Mouse (Mus musculus) midbrain, embryonic 10.5 days (tissue): ENCODE data around the gene Hinfp. TPM values are rescaled to one million over a fixed set of nuclear protein-coding genes. Genes with fewer than 3 reads are reported as not detected.
A peak's percentile ranks its signal among the peaks of the same experiment; 100 is the strongest.
"Not testable (repeated sequence)": the region's sequence is repeated elsewhere in the genome, so short reads cannot be mapped to it uniquely, and the experiment has no call there.

Experiments used
- DNase-seq: peaks from one replicate; pipeline ENCODE4 v3.0.0-alpha.2; 2017; ENCODE audit warnings: low spot score
- H3K27ac ChIP-seq: fragments of 300-500 bp; sonication (generic); replicated peaks from 2 replicates; pipeline ENCODE4 v1.5.1; 2016; ENCODE audit warnings: mild to moderate bottlenecking
- H3K27me3 ChIP-seq: fragments of 300-500 bp; sonication (generic); 2 replicates; pipeline ENCODE4 v1.6.1; 2016; ENCODE audit warnings: low read depth, mild to moderate bottlenecking; ENCODE audit not compliant: poor library complexity, severe bottlenecking
- H3K36me3 ChIP-seq: fragments of 300-500 bp; sonication (generic); 2 replicates; pipeline ENCODE4 v1.6.1; 2016; ENCODE audit warnings: mild to moderate bottlenecking, moderate library complexity
- H3K4me1 ChIP-seq: fragments of 300-500 bp; sonication (generic); 2 replicates; pipeline ENCODE4 v1.6.1; 2016
- H3K4me3 ChIP-seq: fragments of 300-500 bp; sonication (generic); 2 replicates; pipeline ENCODE4 v1.5.1; 2016; ENCODE audit warnings: mild to moderate bottlenecking, moderate library complexity
- H3K9me3 ChIP-seq: fragments of 300-500 bp; sonication (generic); replicated peaks from 2 replicates; pipeline ENCODE4 v1.6.1; 2016; ENCODE audit warnings: mild to moderate bottlenecking
- WGBS: fragments of 180-500 bp; shearing (Covaris S2); methylation state at CpG from one replicate; pipeline ENCODE4 v1.1.7; 2016; 5-methylcytosine and 5-hydroxymethylcytosine counted together
- polyA plus RNA-seq: library from polyadenylated mRNA; unstranded; fragments of >200 nt; fragmentation: Nextera tagmentation; extraction: Ambion mirVana; gene quantifications from 2 replicates; pipeline ENCODE4 v1.2.1, GENCODE M21; 2016

Gene Hinfp
- polyA plus RNA-seq, 1 experiment from 2014 or later = 29.4 TPM

DNA sequence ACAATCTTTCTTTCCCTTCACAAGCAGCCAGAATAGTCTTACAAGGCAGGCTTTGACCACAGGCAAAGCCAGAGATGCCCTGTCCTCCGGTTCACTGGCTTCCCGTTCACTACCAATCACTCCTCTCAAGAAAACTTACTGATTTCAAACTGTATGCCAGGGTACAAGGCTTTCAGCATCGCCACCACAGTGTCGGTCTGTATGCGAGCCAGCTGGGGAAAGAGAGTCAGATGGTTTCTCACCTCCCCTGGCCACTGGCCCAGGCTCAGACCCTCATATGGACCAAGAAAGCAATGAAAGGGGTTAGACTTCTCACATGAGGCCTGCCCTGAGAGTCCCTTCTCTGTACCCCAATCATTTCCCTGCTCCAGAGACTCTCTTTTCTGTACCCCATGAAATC is 36.0 kb upstream of the Hinfp start:
- WGBS = 90% methylated on average over 5 of the region's 5 CpGs
- no peaks in the 10 kb centered on the region for H3K9me3 ChIP-seq
- H3K36me3 ChIP-seq = peaks cover 64% of the 10 kb centered on the region
- peak overlapping the region; percentile 98; the same call in 1 of the 2 replicates for H3K27ac ChIP-seq
- no peaks in the 10 kb centered on the region for H3K27me3 ChIP-seq
- H3K4me3 ChIP-seq = peak overlapping the region; percentile 87
- peaks cover 35% of the 10 kb centered on the region for H3K4me1 ChIP-seq
- no peak for DNase-seq

DNA sequence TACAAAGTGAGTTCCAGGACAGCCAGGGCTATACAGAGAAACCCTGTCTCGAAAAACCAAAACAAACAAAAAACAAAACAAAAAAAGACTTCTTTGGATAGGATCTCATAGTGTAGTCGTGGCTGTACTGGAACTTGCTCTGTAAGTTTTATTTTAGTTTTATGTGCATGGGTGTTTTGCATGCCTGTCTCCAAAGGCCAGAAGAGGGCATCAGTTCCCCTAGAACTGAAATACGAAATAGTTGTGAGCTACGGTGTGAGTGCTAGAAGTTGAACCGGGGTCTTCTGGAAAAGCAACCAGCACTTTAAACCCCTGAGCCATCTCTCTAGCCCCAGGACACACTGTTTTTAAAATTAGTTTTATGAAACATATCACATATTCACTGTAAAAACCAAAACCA is 33.1 kb upstream of the Hinfp start:
- H3K4me1 ChIP-seq = peaks cover 34% of the 10 kb centered on the region
- DNase-seq = no peak
- no peaks in the 10 kb centered on the region for H3K27me3 ChIP-seq
- H3K36me3 ChIP-seq = peaks cover 62% of the 10 kb centered on the region
- H3K9me3 ChIP-seq = peaks cover 4% of the 10 kb centered on the region; the same call in 1 of the 2 replicates
- 86% methylated on average over 5 of the region's 5 CpGs for WGBS
- H3K27ac ChIP-seq = no peak overlapping the region
- peak overlapping the region; percentile 21; the same call in 1 of the 2 replicates for H3K4me3 ChIP-seq

DNA sequence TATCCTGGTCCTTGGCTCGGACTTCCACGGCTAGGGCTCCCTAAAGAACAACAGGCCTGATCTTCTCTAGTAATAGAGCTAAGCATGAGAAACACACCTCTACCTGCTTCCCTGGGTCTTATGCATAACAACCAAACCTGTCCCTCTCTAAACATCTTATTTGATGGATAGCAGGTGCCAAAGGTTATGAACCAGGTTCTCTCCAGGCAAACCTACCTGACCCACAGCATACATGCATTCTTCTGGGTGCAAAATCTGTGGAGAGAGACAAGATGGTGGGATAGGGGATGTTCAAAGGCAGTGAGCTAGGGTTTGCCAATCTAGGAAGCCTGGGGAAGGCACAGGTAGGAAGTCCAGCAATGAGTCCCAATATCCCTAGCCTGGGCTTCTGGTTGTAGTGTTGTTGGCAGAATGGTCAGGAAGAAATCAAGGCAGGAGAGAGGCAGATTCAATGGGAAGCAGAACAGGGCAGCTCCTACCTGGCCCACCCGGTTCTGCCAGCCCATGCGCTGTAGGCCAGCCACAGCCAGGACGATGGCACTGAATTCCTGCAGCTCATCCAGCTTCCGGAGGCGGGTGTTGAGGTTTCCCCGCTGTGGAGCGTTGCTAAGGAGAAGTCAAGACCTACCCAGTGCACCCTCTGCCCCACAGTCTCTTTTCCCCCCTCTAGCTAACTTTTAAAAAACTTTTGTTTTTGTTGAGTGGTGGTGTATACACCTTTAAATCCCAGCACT is 32.1 kb upstream of the Hinfp start:
- H3K4me1 ChIP-seq = peaks cover 24% of the 10 kb centered on the region
- WGBS = 76% methylated on average over 9 of the region's 9 CpGs
- H3K27ac ChIP-seq = 0 out of 2 replicates have a peak overlapping the region, but pooled peaks have one; percentile 28
- peaks cover 11% of the 10 kb centered on the region; the same call in 1 of the 2 replicates for H3K9me3 ChIP-seq
- no peaks in the 10 kb centered on the region for H3K27me3 ChIP-seq
- peaks cover 71% of the 10 kb centered on the region for H3K36me3 ChIP-seq
- peak overlapping the region; percentile 94 for H3K4me3 ChIP-seq
- no peak for DNase-seq

DNA sequence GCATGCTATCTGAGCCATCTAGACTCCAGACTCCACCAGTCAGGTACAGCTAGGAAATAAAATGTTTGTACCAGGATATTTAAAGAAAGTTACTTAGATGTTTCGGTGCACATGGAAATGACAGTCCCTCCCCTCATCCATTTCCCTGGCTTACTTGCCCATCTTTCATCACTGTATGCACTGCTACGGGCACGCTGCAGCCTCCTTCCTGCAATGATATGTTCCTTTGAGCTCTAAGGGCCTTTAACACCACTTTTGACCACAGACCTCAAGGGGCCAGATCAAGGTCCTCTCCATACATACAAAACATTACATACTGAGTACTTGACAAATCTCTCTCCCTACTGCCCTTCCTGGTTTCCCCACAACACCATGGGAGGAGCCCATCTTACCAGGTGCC is 31.5 kb upstream of the Hinfp start:
- H3K4me1 ChIP-seq = peaks cover 19% of the 10 kb centered on the region

DNA sequence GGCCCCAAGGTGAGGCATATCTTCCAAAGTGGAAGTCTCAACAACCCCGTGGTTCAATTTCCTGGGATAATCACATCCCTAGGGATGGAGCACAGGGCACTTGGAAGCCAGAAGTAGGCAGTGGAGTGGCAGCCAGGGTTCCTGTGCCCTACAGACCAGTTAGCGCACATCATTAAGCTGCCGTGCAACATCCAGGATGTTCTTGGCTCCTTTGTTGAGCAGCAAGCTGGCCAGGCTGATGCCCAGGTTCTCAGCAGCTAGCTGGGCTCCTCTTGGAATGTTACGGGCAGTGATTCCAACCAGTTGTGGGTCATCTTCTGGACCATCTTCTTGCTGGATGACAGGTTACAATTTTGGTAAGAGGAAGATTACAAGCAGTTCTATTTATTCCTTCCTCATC is 31.0 kb upstream of the Hinfp start:
- H3K27me3 ChIP-seq, DNase-seq: not testable (repeated sequence)
- Histone ChIP-seq H3K27ac (0 out of 2 replicates have a peak overlapping the region, but pooled peaks have one; percentile 96), H3K9me3 (peaks cover 11% of the 10 kb centered on the region; the same call in 1 of the 2 replicates), H3K4me1 (peaks cover 19% of the 10 kb centered on the region), H3K4me3 (peak overlapping the region; percentile 94), H3K36me3 (peaks cover 78% of the 10 kb centered on the region)
- WGBS = 46% methylated on average over 4 of the region's 4 CpGs

More for the DNA sequence above, 31.5 kb upstream of the Hinfp start:
- WGBS = 83% methylated on average over 3 of the region's 3 CpGs
- peaks cover 11% of the 10 kb centered on the region; the same call in 1 of the 2 replicates for H3K9me3 ChIP-seq
- no peak overlapping the region for H3K27ac ChIP-seq
- H3K36me3 ChIP-seq = peaks cover 78% of the 10 kb centered on the region
- H3K4me3 ChIP-seq = peak overlapping the region; percentile 94
- H3K27me3 ChIP-seq = no peaks in the 10 kb centered on the region
- no peak for DNase-seq

DNA sequence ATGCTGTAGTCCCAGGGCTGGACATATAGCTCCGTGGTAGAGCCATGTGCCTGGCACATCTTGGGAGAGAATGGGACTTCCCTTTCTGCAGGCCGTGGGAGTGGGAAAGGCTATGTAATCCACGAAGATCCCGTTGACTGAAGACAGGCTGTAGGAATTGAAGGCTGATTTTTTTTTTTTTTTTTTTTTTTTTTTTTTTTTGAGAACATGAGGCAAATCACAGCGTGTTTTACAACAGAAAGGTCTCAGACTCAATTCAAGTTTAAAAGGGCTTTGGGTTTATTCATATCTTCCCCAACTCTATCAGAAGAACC is 30.6 kb upstream of the Hinfp start:
- WGBS = 3% methylated on average over 5 of the region's 5 CpGs
- H3K4me3 ChIP-seq = peak overlapping the region; percentile 94
- H3K4me1 ChIP-seq = peaks cover 19% of the 10 kb centered on the region
- peak overlapping the region; percentile 96 for H3K27ac ChIP-seq
- peaks cover 79% of the 10 kb centered on the region for H3K36me3 ChIP-seq
- peaks cover 11% of the 10 kb centered on the region; the same call in 1 of the 2 replicates for H3K9me3 ChIP-seq
- no peaks in the 10 kb centered on the region for H3K27me3 ChIP-seq
- no peak for DNase-seq

DNA sequence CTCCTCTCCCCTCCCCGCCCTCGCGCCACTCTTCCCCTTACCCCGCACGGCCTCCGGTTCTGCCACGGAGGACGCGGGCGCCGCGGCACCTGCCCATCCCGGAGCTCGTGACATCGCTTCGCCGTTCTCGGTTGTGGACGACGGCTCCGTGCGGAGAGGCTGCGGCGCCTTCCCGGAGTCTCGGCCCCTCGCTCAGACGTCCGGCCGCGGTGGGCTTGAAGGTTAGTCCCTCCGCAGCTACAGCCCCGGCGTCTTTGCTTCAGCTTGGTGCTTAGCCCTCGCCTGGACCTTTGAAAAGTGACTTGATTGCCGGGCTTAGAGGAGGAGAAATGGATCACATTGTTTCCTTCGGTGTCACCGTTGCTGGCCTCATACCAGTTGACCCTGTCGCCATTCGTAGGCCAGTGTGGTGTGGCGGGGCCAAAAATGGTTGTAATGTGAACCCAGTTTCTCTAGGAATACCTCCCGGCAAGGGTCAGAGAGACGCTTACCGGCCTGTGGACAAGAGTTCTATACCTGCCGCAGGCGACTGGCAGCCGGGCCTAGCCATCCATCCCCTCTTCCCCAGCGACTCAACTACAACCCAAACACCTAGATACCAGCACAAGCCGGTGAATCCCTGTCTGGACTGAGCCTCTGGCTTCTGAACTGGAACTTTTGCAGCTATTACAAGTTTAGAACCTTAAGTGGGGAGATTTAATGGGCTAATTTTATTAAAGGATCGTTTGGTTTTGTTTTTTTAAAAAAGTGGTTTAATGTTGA is 30.0 kb upstream of the Hinfp start:
- peaks cover 19% of the 10 kb centered on the region for H3K4me1 ChIP-seq
- under 1% methylated on average over 50 of the region's 50 CpGs for WGBS
- peak; percentile 71 for DNase-seq
- H3K27ac ChIP-seq = peak overlapping the region; percentile 96
- H3K4me3 ChIP-seq = peak overlapping the region; percentile 94
- H3K27me3 ChIP-seq = no peaks in the 10 kb centered on the region
- peaks cover 79% of the 10 kb centered on the region for H3K36me3 ChIP-seq
- H3K9me3 ChIP-seq = peaks cover 11% of the 10 kb centered on the region; the same call in 1 of the 2 replicates

DNA sequence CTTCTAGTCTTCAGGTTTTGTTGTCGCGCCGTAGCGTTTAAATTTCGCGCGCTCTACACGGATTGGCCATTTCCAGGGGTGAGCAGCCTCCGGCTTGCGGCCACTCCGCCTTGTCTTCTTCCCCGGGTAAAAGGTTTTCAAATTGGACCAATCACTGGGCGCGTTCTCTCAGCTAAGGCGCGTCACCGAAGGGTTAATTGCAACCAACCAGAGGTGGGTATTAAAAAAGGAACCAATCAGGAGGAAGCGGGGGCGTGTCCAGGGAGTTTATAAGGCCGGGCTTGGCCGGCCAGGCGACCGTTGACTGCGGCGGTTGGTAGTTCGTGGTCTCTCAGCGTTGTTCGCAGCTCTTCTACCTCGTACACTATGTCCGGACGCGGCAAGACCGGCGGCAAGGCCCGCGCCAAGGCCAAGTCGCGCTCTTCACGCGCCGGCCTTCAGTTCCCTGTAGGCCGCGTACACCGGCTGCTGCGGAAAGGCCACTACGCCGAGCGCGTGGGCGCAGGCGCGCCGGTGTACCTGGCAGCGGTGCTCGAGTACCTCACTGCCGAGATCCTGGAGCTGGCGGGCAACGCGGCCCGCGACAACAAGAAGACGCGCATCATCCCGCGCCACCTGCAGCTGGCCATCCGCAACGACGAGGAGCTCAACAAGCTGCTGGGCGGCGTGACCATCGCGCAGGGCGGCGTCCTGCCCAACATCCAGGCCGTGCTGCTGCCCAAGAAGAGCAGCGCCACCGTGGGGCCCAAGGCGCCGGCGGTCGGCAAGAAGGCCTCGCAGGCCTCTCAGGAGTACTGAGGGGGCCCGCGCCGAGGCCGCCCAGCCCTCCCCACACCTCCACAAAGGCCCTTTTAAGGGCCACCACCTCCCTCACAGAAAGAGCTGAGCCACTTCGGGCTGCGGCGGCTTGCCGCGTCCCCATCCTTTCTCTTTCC is 29.2 kb upstream of the Hinfp start, which contains the start of gene H2afx:
H2afx (plus strand) TSS at position 299 of the 935 bp plus-strand sequence.
- Histone ChIP-seq H3K9me3 (peaks cover 11% of the 10 kb centered on the region; the same call in 1 of the 2 replicates), H3K36me3 (peaks cover 80% of the 10 kb centered on the region), H3K27ac (peak within 1 kb of the TSS; percentile 96), H3K27me3 (no peaks in the 10 kb centered on the region), H3K4me1 (peaks cover 19% of the 10 kb centered on the region), H3K4me3 (peak within 1 kb of the TSS; percentile 94)
- WGBS = under 1% methylated on average over 91 of the region's 91 CpGs
- peak; percentile 99 for DNase-seq

DNA sequence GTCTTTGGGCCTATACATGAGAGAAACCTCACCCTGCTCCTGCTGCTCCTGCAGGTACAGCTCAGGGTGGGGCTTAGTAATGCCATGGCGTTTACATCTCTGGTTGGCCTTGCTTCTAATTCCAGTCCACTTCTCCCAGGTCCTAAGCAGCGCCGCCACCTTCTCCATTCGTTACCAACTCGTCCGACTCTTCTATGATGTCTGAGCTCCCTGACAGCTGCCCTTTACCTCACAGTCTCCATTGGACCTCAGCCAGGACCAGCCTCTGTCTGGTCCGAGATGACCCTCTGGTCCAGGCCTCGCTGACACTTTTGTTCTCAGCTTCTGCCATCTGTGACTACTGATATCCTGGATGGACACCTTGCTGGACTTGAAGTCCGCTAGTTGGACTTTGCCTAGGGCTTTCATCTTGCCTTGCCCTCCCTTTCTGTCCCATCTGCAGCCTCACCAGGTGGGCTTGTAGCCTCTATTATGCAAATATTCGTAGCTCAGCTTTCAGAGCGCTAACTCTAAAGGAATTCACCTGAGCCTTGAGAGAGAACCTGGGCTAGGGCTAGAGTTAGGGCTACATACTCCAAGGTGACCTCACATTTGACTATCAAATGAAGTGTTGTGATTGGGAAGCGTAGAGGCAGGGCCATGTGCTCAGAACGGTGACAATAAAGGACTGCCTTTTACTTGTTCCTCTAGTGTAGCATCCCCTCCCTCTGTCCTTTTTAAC is 27.6 kb upstream of the Hinfp start:
- peaks cover 11% of the 10 kb centered on the region; the same call in 1 of the 2 replicates for H3K9me3 ChIP-seq
- peak overlapping the region; percentile 96 for H3K27ac ChIP-seq
- no peak for DNase-seq
- 95% methylated on average over 13 of the region's 13 CpGs for WGBS
- H3K27me3 ChIP-seq = no peaks in the 10 kb centered on the region
- peaks cover 19% of the 10 kb centered on the region for H3K4me1 ChIP-seq
- H3K36me3 ChIP-seq = peaks cover 80% of the 10 kb centered on the region
- 0 out of 2 replicates have a peak overlapping the region, but pooled peaks have one; percentile 16 for H3K4me3 ChIP-seq

DNA sequence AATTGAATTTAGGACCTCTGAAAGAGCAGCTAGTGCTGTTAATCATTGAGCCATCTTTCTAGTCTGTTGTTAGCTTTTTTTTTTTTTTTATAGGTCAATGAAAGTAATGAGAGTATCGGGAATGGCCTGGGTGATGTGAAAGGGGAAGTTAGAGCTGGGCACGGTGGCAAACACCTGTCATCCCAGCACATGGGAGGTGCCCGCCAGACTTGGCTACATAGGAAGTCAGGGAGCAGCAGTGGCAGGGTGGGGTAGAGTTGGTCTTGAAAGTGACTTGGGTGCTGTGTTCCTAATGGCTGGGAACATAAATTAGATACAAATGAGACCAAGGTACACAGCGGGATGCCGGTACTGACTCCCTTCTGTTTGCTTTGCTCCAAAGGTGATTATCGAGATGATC is 25.3 kb upstream of the Hinfp start:
- no peak overlapping the region for H3K27ac ChIP-seq
- peaks cover 65% of the 10 kb centered on the region for H3K36me3 ChIP-seq
- 95% methylated on average over 6 of the region's 6 CpGs for WGBS
- peaks cover 18% of the 10 kb centered on the region for H3K4me1 ChIP-seq
- H3K27me3 ChIP-seq = no peaks in the 10 kb centered on the region
- DNase-seq = no peak
- H3K9me3 ChIP-seq = peaks cover 11% of the 10 kb centered on the region; the same call in 1 of the 2 replicates
- H3K4me3 ChIP-seq = no peak overlapping the region

DNA sequence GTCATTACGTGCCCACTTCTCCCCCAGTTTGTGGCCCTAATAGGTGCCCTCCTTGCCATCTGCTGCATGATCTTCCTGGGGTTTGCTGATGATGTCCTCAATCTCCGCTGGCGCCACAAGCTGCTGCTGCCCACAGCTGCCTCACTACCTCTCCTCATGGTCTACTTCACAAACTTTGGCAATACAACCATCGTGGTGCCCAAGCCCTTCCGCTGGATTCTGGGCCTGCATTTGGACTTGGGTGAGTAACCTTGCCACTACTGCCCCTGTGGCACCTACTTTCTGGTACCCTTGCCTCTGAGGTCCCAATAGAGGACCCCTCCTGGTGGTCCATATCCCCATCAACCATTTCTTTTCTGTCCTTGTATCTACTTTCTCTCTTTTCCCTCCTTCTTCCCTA is 22.5 kb upstream of the Hinfp start:
- 0 out of 2 replicates have a peak, but pooled peaks cover 1% of the 10 kb centered on the region for H3K9me3 ChIP-seq
- H3K27me3 ChIP-seq = no peaks in the 10 kb centered on the region
- peak overlapping the region; percentile 78 for H3K4me3 ChIP-seq
- H3K4me1 ChIP-seq = peaks cover 24% of the 10 kb centered on the region
- peak overlapping the region; percentile 96 for H3K27ac ChIP-seq
- 92% methylated on average over 5 of the region's 5 CpGs for WGBS
- DNase-seq = no peak
- H3K36me3 ChIP-seq = peaks cover 52% of the 10 kb centered on the region
